Mouse (Mus musculus): ENCODE data around the gene Bid.

DNA sequence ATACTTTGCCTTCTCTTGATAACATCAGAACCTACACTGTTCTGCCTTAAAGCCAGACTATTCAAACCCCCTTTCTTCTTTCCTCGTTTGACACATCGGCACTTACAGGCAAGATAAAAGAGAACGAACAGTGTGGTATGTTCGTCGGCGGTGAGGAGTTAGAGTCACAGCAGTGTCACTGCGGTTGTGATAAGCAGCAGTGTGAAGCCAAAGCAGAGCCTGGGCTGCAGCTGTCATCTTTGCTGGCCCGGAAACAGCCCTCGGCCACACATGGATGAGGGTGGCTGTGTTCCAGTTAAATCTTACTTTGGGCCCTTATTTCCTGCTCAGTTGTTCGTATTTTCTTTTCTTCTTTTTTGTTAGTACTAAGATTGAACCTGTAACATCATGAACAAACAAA, 62.2 kb downstream of the Bid start:
- TF ChIP-seq GATA1 (IDR thresholded peaks at IDR 0.05; ENCODE audit: borderline replicate concordance, low read length) (no peak), FLI1 (IDR thresholded peaks at IDR 0.05; ENCODE audit: low read length) (no peak)
